Mouse (Mus musculus): ENCODE measurements around the gene Otog.

DNA sequence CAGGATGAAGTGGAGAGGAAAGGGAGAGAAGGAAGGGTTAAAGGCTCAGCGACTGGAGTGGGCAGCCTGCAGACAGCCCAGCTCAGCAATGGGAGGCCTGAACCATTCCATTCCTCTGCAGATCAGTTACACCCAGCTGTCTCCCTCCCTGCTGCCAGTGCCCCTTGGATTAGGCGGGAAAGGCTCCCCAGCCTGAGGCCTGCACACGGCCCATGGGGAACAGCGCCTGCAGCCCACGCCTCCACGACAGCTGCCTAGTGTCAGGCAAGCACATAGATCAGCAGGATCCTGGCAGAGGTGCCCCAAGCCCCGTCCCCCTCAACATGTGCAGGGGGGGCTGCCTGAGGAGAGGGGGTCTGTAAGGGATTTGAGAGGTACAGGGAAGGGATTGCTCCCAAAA lies 76.2 kb downstream of the Otog start:
- TF ChIP-seq POLR2A (IDR thresholded peaks at IDR 0.05; ENCODE audit: insufficient read length, low read depth): peak; percentile 12
- TF ChIP-seq MAX (IDR thresholded peaks at IDR 0.05; ENCODE audit: low read depth): no peak
- peak; percentile 38 to 99 (median 99) for TF ChIP-seq MYOD1 (IDR thresholded peaks at IDR 0.05; ENCODE audit: control insufficient read depth in 1 of 3, insufficient read length in 2 of 3, low read depth in 2 of 3)
- TF ChIP-seq CEBPB (IDR thresholded peaks at IDR 0.05; ENCODE audit: insufficient read depth, poor library complexity, severe bottlenecking): no peak
- TF ChIP-seq REST (IDR thresholded peaks at IDR 0.05; ENCODE audit: insufficient read depth, insufficient read length): no peak
- TF ChIP-seq USF1 (IDR thresholded peaks at IDR 0.05; ENCODE audit: low read depth): no peak

All from myocyte (in vitro differentiated cells).